Mouse (Mus musculus): ENCODE data around the gene Prg3.

Prg3 gene

GRCm38 (mm10) chr2:84999486-85000181 lies 11.6 kb downstream of the Prg3 start:
- DNase-seq, result no peak

- DNase-seq, result no peak
These were observed 13.5 kb downstream of the Prg3 start for GRCm38 (mm10) chr2:85001497-85001896.

DNA sequence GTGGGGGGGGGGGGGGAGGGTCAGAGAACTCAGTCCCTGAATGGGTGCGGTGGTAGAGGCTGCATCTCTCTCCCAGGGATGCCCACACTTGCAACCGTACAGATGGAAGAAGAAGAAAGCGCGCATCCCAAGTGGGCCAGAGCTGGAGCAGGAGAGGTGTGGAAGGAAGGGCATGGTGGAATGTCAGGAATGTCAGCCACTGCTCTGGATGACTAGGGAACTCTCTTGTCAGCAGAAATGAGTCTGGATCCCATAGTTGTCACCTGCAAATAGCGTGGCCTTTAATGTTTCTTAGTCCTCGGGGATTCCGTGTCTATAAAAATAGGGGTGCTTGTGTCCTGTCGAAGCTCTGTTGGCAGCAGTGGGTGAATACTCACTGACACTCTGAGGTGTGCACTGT lies 14.6 kb downstream of the Prg3 start:
- DNase-seq, result no peak

GRCm38 (mm10) chr2:85004341-85004740 lies 16.3 kb downstream of the Prg3 start:
- DNase-seq, result no peak

DNA sequence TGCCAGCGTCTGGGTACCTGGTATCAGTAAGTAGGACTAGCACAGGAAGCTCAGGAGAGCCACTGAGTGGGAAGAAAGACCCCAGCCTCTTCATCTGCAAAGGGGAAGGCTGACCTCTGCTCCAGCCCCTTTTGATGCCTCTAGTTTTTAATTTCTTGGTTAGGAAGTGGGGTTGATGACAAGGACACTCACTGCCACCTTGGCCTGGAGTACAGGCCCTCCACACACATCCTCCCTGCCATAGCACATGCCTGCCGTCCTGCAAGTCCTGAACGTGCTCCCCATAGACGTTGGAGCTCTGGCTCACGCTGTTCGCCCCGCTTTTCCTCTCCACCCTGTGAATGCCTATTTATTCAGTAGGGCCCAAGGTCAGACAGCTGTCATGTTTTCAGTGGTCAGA lies 18.6 kb downstream of the Prg3 start:
- no peak for DNase-seq

DNA sequence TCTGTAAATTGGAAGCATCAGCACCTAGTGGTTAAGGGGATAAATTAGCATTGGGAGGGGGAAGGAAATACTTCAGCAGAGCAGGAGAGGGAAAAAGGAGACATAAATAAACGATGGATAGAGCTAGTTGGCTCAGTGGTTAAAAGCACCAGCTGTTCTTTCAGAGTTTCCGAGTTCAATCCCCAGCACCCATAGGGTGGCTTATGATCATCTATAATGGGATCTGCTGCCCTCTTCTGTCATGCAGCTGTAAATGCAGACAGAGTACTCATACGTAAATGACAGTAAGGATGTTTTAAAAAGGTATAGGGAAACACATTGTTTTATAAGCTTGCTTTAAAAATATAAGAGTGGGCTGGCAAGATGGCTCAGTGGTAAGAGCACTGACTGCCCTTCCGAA lies 19.7 kb downstream of the Prg3 start:
- no peak for DNase-seq

DNA sequence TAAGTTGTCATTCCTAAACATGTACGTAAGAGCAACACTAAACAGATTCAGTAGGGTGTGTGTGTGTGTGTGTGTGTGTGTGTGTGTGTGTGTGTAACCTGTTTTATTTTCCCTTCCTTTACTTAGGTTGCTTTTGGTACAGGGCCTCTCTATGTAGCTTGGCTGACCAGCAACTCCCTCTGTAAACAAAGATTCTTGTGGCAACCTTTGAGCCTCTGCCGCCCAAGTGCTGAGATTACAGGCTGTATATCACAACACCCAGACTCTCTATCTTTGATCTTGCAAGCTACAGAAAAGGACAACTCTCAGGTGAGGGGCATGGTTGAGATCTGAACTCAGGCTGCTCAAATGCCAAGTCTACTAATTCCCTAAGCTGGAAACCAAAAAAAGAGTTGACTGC lies 21.2 kb downstream of the Prg3 start:
- DNase-seq, result no peak

- DNase-seq, result no peak
These were observed 24.0 kb downstream of the Prg3 start for GRCm38 (mm10) chr2:85011906-85012604.

GRCm38 (mm10) chr2:85012679-85013078 lies 24.7 kb downstream of the Prg3 start:
- no peak for DNase-seq

DNA sequence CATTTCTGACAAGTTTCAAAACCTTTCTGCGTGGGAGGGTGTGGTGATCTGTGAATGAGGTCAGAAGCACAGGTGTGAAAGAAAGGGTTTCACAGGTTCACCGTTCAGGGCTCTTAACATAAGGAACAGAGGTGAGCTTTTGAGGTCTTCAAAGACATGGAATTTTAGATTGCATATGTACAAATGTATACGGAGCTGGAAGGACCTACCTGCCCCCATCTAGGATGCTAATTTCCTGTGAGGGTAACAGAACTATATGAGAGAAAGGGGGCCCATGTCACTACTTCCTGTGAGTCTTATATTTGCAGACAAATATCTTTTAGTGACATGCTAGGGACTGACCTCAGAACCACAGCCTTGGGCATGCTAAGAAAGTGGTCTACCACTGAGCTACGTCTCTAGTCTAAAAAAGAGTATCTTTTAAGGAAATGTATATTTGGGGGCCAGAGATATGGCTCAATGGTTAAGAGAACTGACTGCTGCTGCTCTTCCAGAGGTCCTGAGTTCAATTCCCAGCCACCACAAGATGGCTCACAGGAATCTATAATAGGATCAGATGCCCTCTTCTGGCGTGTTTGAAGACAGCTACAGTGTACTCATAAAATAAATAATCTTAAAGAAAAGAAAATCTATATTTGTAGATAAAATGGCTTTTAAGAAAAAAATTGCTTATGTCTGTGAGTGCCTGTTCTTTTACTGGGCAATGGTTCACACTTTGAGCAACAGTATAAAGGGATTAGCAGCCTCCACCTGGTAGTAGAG lies 26.0 kb downstream of the Prg3 start:
- DNase-seq, result no peak

- no peak for DNase-seq
These were observed 26.6 kb downstream of the Prg3 start for GRCm38 (mm10) chr2:85014588-85014982.

GRCm38 (mm10) chr2:85022043-85022442 lies 34.0 kb downstream of the Prg3 start:
- DNase-seq, result no peak

DNA sequence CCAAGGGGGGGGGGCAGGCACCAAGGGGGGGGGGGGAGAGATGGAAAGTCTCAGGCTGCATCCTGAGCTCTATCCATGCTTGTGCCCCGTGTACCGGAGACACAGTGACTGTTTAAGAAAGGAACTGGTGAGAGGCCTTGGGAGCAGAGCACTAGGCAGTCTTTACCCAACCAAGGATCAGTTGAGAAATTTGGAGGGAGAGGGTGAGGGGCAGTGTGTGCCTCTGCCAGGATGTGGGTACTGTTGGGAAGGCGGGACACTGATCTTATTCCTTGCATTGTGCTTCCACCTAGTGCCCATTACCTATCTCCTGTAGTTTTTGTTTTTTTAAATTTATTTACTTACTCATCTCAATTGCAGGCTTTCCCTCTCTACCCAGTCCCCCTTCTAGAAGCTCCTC lies 38.2 kb downstream of the Prg3 start:
- no peak for DNase-seq

GRCm38 (mm10) chr2:85027281-85027680 lies 39.3 kb downstream of the Prg3 start:
- no peak for DNase-seq

- DNase-seq, result no peak
These were observed 41.9 kb downstream of the Prg3 start for GRCm38 (mm10) chr2:85029897-85030296.

DNA sequence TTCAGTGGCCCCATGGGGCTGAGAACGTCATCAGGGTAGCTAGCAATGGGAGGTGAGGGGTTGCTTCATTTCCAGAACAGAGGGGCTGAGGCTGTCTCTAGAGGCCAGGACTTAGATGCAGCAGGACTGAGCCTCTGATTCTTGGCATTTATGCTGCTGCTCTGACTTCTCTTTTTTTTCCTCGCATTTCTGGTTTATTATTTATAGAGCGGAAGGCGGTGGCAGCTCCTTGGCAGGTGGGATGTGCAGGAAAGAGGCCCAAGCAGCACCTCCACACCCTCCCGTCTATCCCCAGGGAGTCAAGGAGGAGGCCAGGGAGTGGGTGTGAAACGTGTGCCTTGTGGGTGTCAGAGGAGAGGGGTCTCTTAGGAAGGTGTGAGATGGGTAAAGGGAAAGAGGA lies 43.0 kb downstream of the Prg3 start:
- DNase-seq, result no peak

GRCm38 (mm10) chr2:85033121-85033520 lies 45.1 kb downstream of the Prg3 start:
- no peak for DNase-seq

- DNase-seq, result no peak
These were observed 46.2 kb downstream of the Prg3 start for GRCm38 (mm10) chr2:85034169-85034568.

DNA sequence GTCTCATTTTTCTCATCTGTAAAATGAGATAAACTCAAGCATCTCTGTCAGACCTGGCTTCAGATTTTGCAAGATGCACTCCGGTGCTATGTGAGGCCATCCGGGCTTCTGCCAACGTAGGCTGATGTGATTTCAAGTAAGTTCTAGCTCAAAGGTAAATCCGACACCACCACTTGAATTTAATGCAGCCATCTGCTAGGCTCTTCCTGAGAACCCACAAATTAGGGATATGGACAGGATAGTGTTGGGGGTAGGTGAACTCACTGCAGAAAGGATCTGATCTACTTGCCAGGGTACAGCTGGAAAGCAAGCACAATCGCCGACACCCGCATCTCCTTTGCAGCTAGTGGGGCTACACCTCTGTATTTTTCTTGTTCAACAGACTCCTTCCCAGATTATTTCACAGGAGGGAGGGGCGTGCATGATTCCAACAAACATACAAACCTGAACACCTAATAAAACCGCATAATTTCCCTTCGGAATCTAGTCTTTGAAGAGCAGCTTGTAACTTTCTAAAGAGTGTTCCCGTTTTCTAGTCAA lies 48.6 kb downstream of the Prg3 start:
- no peak for DNase-seq

GRCm38 (mm10) chr2:85037047-85038026 lies 49.3 kb downstream of the Prg3 start, which contains the start of the genes Ssrp1 and P2rx3:
TSS of gene Ssrp1 (plus strand) at chr2:85037234.
TSS of gene P2rx3 (minus strand) at chr2:85037462.
- peak; percentile 92 for DNase-seq

DNA sequence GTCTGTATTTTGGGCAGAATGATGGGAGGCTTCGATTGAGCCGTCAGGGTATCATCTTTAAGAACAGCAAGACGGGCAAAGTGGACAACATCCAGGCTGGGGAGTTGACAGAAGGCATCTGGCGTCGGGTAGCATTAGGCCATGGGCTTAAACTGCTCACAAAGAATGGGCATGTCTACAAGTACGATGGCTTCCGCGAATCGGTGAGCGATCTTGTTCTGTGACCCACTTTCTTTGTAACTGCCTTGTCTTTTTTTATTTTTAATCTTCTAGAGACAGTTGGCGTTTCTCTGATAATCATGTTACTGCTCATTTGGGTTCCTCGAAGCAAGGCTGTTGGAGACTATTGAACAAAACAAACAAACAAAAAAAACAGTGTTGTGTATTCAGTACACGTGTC lies 50.3 kb downstream of the Prg3 start:
- no peak for DNase-seq
